Mouse (Mus musculus) heart, adult 2 months (tissue): ENCODE results near the gene Khdc4.

ENCODE experiments used
- CTCF ChIP-seq: fragments of 200-600 bp; IDR thresholded peaks from 2 replicates; pipeline ENCODE4 v1.8.1; 2022; ENCODE audit warnings: antibody characterized with exemption, mild to moderate bottlenecking, moderate library complexity
- EP300 ChIP-seq: fragments of 200-500 bp; IDR thresholded peaks from 2 replicates; pipeline ENCODE4 v1.6.1; 2011; ENCODE audit warnings: low read depth, low read length, control low read depth; ENCODE audit not compliant: insufficient read depth
- POLR2A ChIP-seq: fragments of 200-500 bp; IDR thresholded peaks from 2 replicates; pipeline ENCODE4 v1.6.1; 2011; ENCODE audit warnings: mild to moderate bottlenecking, low read depth, low read length, control low read depth; ENCODE audit not compliant: insufficient read depth

DNA sequence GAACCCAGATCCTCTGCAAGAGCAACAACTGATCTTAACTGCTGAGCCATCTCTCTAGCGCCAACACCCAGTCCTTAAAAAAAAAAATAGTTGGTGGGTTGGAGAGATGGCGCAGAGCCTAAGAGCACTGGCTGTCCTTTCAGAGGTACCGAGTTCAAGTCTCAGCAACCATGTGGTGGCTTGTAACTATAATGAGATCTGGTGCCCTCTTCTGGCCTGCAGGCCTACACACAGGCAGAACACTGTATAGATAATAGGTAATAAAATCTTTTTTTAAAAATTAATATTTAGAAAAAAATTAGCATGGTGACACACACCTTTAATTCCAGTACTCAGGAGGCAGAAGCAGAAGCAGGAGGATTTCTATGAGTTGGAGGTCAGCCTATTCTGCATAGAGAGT lies 54.5 kb downstream of the Khdc4 start:
- TF ChIP-seq CTCF (peak; percentile 55), POLR2A (no peak), EP300 (no peak)
